Mouse (Mus musculus): ENCODE results near the gene Atp8a2.
A peak's percentile ranks its signal among the peaks of the same experiment; 100 is the strongest.

The Atp8a2 gene

DNA sequence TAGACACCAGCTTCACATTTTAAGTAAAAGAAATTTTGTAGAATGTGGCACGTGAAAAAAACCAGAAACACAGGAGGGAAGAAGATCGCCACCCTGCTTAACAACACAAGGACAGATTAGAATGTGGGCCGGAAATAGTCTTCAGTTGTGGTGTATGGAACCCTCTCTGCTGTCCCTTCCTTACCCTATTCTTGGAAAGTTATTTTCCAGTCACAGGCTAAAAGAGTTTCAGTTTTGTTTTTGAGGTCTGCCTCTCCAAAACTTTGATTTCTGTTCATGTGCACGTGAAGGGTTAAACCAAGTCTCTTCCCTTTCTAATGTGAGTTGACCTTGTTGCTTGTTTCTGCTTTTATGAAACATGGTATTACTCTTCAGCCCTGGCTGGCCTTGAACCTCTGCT lies 501.8 kb downstream of the Atp8a2 start:
- no peak for DNase-seq

DNA sequence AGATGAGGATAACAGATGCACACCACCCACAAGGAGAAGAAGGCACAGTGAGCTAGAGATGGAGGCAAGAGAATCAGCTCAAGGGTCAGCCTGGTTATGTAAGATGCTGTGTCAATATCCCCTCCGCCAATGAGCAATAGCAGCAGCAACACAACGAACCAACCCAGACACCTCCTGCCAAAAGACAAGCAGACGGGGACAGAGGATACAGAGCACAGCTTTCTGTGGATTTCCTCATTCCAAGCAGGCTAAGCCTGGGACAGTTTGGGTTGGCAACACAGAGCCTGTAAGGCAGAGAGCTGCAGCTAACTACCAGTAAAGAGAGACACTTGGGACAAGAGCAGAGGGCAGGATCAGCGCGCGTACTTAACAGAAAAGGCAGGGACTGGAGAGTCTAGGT lies 504.8 kb downstream of the Atp8a2 start:
- DNase-seq = peak in 1 of 2 experiments; percentile 8

DNA sequence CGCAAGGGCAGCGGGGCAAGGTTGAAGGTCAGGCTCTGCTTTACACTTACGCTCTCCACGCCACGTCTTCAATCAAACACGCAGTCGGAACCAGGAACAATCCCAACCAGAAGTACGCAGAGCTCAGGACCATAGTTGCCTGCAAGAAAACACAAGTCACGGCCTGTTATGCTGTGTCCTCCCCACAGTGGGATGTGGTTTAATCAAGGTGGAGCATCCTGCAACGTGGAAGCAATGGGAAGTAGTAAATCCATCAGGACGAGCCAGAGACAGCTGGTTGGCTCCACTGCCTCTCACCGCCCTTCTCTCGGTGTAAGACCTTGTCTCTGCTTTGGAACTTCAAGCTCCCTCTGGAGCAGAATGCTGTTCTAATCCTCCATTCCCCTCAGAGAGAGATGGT lies 505.6 kb downstream of the Atp8a2 start:
- DNase-seq = peak; percentile 35 to 48

GRCm38 (mm10) chr14:59690954-59691353 lies 506.0 kb downstream of the Atp8a2 start:
- DNase-seq = peak in 1 of 2 experiments; percentile 5

- DNase-seq = no peak
Observed at GRCm38 (mm10) chr14:59689596-59689995, 507.4 kb downstream of the Atp8a2 start.

- DNase-seq = no peak
Observed at GRCm38 (mm10) chr14:59686229-59686628, 510.8 kb downstream of the Atp8a2 start.

DNA sequence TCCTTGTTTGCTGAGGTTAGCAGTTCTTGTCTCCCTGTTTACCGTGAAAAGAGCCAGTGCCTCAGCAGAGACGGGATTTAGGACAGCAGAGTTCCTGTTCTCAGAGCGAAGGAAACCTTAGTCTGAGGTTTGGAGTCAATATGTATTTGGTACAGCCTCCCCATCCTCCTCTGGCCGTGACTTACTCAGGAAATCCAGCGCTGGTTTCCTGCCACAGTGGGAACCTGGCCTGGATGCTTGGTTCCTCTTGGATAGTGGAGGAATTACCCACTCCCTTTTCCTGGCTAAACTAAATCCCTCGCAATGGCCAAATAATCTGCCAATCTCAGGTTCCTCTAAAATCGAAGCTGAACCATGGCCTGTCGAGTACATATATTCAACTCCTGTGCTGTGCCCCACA lies 511.6 kb downstream of the Atp8a2 start:
- DNase-seq = peak; percentile 31 to 40

DNA sequence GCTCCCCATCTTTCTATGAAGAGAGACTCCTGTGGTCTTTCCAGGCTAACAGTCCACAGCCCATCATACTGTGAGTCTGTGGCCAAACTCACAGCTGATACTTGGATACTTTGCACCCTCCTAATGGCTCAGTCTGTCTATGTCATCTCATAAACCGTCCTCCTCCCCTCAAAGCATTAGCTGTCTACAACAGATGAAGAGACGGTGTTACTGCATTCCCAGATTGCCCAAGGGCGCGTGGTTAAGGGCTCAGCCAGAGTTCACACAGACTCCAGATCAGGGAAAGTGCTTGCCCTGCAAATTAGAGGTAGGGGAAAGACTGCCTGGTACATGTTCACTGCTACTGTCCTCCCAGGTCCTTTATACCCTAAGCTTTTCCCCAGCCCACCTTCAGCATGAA lies 515.1 kb downstream of the Atp8a2 start:
- DNase-seq = no peak

GRCm38 (mm10) chr14:59677598-59678003 lies 519.4 kb downstream of the Atp8a2 start:
- no peak for DNase-seq

DNA sequence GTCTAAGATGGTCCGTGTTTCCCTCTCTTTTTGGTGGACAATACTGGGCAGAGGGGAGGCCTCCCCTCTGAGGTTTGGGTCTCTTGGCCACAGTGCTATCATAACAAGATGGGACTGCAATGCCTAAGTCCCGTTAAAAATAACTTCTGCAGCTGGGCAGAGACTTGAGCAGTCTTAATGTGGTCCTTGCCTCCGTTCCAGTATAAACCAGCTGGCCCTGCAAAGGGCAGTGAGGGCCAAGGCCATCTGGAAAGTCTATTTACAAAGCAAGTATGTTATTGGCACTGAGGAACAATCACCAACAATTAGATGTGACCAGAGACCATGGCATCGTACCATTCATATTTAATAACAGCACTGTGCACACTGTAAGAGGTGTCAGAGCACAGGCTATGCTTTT lies 521.6 kb downstream of the Atp8a2 start:
- DNase-seq = no peak

DNA sequence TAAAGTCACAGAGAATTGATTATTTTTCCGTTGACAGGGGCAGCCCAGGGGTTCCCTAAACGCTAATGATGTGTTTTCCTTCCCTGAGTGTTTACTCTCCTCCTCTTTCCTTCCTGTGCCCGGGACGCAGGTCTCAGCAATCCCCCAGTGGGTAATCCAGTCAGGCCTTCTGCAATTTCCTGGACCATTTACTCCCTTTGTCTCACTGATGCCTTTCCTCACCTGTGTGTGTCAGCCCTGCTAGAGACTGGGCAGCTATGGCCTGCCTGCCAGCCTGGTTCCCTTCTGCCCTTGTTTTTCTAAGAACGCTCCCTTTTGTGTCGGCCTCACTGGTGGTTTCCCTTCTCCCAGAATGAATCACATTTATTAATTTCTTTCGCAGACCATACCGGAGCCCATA lies 522.4 kb downstream of the Atp8a2 start:
- DNase-seq = no peak

GRCm38 (mm10) chr14:59672893-59673515 lies 524.0 kb downstream of the Atp8a2 start:
- no peak for DNase-seq

DNA sequence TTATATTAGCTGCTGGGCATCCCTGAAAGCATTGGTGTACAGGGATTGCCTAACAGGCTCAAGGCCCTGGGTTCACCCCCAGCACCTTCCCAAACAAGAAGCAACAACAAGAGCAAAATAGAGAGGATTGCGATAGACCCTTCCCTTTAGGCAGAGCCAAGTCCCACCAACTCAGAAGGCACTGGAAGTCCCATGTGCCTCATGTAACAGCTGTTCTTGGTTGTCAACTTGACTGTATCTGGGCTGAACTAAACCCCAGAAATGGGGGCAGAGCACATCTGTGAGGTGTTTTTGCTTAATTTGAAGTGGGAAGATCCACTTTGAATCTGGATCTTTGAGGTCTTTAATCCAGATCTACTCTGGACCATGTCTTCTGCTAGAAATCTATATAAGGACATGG lies 539.9 kb downstream of the Atp8a2 start:
- DNase-seq = no peak

- DNase-seq = no peak
Observed at GRCm38 (mm10) chr14:59656591-59656990, 540.4 kb downstream of the Atp8a2 start.

DNA sequence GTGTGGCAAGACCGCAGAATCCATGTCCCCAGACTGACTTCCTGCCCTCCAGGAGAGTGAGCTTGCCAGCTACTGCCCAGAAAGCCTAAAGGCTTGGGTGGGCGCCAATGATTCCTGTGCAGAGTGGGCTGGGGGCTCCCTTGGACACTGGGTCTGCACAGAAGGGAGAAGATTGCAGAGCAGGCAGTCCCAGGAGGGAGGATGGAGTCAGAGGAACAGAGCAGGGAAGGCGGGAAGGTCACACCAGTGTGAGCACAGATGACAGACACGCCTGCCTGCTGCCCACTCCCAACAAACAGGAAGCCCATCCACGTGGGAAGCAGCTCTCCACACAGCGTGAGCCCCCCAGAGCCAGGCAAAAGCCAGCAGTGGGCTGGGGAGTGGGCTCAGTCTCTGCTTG lies 547.6 kb downstream of the Atp8a2 start:
- no peak for DNase-seq

- no peak for DNase-seq
Observed at GRCm38 (mm10) chr14:59648611-59649010, 548.4 kb downstream of the Atp8a2 start.

DNA sequence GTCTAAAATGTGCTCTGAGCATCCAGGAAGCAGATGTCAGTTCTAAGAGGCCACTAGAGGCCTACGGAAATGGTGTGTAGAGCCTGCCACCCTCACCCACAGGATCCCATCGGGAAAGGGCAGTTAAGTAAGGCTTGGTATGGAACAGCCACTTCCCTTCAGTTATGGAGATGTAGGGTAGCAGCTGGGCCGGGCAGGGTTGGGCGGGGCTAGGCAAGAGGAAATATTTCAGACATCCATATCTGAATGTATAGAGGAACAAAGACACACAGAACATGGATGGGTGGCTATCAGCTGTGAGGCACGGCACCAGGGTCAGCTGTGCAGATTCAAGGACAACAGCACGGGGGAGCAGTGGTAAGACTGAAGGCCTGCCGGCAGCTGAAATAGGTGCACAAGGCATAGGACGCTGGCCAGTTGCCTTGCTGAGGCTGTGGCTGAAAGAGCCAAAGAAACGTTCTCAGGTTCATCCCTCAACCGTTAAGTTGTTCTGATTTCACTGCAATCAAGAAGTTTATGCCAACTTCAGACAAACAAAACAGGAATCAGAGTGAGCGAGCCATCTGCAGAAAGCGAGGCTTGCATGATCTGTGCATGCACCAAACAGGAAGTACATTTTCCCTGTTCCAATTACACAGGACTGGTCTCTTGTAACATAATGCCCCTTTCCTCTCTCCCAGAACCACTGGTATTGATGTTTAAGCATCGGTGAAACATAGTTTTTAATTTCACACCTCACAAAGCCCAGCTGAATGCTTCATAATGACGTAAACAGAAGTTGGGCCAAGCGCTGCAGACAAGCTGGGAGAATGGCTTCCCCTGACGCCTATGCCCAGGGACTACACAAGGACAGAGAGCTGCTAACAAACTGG lies 549.9 kb downstream of the Atp8a2 start:
- no peak for DNase-seq

- DNase-seq = no peak
Observed at GRCm38 (mm10) chr14:59644896-59645295, 552.1 kb downstream of the Atp8a2 start.

DNA sequence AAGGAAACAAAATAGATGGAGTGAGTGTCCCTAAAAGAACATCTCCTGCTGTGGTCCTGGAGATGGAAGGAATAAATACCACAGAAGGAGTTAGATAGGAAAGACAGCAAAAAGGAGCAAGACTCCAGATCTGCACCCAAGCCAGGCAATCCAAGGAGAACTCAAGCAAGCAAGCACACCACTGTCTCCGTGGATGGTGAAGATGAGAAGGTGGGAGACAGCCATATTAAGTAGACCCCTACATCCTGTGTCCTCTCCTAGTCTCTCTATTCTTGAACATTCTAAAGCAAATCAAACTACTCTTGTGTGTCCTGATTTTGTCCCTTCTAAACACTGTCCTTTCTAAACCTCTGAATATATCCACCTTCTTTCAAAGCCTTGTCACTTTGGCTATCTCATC lies 552.8 kb downstream of the Atp8a2 start:
- DNase-seq = no peak

DNA sequence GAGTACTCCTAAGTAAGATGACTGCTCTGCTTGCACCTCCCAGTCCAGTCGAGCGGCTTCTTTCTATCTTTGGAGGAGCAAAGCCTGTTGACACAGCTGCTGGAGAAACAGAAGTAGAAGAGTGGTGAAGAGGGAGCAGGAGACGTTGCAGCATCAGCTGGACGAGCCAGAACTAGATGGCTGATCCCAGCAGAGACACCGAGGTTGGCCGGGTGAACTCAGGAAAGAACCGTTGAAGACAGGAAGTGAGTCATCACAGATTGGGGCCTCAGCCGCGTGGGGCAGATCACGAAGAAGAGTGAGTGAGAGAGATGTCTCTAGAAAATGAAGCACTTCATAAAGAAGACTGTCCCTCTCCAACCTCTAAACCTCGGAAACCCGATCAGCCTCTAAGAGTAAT lies 553.4 kb downstream of the Atp8a2 start:
- peak in 1 of 2 experiments; percentile 14 for DNase-seq

DNA sequence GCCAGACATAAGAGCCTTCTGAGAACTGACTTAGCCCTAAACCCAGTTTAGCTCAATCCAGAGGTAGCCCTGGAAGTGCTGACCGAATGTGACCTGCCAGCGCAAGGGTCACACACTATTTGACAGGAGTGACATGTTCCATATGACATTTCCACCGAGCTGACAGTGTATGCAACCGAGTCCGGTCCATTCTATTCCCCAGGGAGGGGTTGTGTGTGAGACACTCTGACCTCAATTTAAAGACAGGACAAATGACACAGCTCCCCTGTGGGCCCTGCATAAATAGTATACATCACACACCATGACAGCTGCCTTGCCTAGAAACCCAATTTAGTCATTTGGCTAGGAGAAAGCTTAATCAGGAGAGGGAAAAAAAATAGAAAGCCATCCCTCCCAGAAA lies 555.1 kb downstream of the Atp8a2 start:
- no peak for DNase-seq

DNA sequence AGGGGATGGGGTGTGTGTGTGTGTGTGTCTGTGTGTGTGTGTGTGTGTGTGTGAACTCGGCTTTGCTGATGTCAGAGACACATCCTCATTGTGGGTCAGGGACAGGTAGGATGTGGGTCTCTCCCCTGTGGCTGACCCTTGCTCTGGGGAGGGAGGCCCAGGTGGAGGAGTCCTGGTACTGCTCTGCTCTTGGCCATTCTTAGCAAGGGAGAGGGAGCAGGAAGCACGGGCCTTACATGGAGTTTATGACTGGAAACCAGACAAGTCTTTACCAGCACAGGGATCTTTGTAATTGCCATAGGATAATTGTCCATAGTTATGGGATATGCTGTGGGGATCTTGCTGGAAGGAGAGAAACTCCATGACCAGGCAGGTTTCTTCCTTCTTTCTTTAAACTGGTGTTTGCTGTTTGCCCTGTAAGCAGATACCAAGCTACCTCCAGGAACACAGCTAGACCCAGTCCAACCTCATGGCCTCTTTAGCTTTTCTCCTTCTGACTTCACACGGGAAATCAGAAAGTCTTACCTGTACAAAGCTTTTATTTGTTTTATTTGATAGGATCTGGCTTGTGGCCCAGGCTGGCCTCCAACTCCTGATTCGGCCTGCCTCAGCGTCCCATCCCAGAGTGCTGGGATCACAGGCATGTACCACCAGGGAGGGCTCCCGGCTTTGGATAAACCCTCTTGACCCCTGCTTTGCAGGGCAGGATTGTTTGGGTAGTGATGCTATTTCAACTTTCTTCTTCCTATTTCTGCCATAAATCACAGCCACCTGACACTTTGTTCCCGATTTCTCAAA lies 557.9 kb downstream of the Atp8a2 start:
- DNase-seq = no peak

DNA sequence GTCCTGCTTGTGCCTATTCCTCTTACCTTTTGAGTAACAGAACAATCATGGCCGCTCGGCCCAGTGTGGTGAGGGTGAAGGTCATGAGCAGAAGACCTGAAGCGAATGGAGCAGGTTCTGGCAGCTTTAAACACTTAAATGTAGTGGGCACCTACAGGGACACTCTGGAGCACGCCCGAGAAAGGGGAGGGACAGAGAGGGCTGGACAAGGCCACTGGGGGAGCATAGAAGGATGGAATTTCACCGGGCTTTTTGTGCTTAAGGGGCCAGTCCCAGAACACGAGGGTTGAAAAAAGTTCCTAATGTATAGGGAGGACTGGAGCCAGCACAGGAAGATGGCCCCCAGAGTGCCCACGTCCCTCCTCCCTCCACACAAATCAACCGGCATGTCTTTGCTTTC lies 563.0 kb downstream of the Atp8a2 start:
- no peak for DNase-seq

Data from kidney, postnatal 36 days (tissue).